Mouse (Mus musculus) CH12F3 (cell line): ENCODE data around the gene St6galnac6.

Experiments used
- in situ Hi-C: fragments of 300-500 bp; cut with MboI; formaldehyde crosslinking; loops from 2 replicates; pipeline ENCODE4 v1.14.3; 2020; ENCODE audit warnings: low sequenced_read_pairs

The St6galnac6 gene

GRCm38 (mm10) chr2:32599409-32599808 is at the start of gene St6galnac6:
Gene St6galnac6 (plus strand): TSS chr2:32599709.
- in situ Hi-C loops, result no loop called here

- in situ Hi-C loops, result no loop called here
Measured at GRCm38 (mm10) chr2:32549764-32550163, 49.7 kb upstream of the St6galnac6 start.

- in situ Hi-C loops, result no loop called here
Measured at GRCm38 (mm10) chr2:32551236-32551635, 48.3 kb upstream of the St6galnac6 start.

- in situ Hi-C loops, result no loop called here
Measured at GRCm38 (mm10) chr2:32553592-32554148, 45.8 kb upstream of the St6galnac6 start.

- in situ Hi-C loops, result no loop called here
Measured at GRCm38 (mm10) chr2:32555484-32555883, 44.0 kb upstream of the St6galnac6 start.

GRCm38 (mm10) chr2:32556019-32556418 is 43.5 kb upstream of the St6galnac6 start:
- in situ Hi-C loops, result no loop called here

- in situ Hi-C loops, result no loop called here
Measured at GRCm38 (mm10) chr2:32559570-32559969, 39.9 kb upstream of the St6galnac6 start.

- in situ Hi-C loops, result loop anchor here (10.0 kb wide), 1 partner anchor 172 kb away; the partner anchor contains the start of gene Ptges2
Measured at GRCm38 (mm10) chr2:32566536-32567063, 32.9 kb upstream of the St6galnac6 start.

- in situ Hi-C loops, result loop anchor here (10.0 kb wide), 1 partner anchor 173 kb away; the partner anchor contains the start of gene Ptges2
Measured at GRCm38 (mm10) chr2:32568149-32568548, 31.4 kb upstream of the St6galnac6 start.

GRCm38 (mm10) chr2:32568941-32569340 is 30.6 kb upstream of the St6galnac6 start:
- in situ Hi-C loops, result loop anchor here (10.0 kb wide), 1 partner anchor 174 kb away; the partner anchor contains the start of gene Ptges2

GRCm38 (mm10) chr2:32570698-32571494 is 28.6 kb upstream of the St6galnac6 start, which contains the start of gene Dpm2:
Gene Dpm2 (plus strand): TSS chr2:32570858.
- in situ Hi-C loops, result no loop called here

- in situ Hi-C loops, result no loop called here
Measured at GRCm38 (mm10) chr2:32572196-32572595, 27.3 kb upstream of the St6galnac6 start.

- in situ Hi-C loops, result no loop called here
Measured at GRCm38 (mm10) chr2:32574497-32574896, 25.0 kb upstream of the St6galnac6 start, which contains the start of gene Pip5kl1. Gene Pip5kl1 (plus strand): TSS chr2:32574797.

GRCm38 (mm10) chr2:32574901-32575585 is 24.5 kb upstream of the St6galnac6 start:
- in situ Hi-C loops, result no loop called here

GRCm38 (mm10) chr2:32575586-32576160 is 23.8 kb upstream of the St6galnac6 start, which contains the start of gene 9430097D07Rik:
Gene 9430097D07Rik (minus strand): TSS chr2:32575684.
- in situ Hi-C loops, result no loop called here

GRCm38 (mm10) chr2:32576532-32576931 is 23.0 kb upstream of the St6galnac6 start:
- in situ Hi-C loops, result no loop called here

- in situ Hi-C loops, result no loop called here
Measured at GRCm38 (mm10) chr2:32578146-32579046, 21.1 kb upstream of the St6galnac6 start.

- in situ Hi-C loops, result no loop called here
Measured at GRCm38 (mm10) chr2:32581450-32582095, 17.9 kb upstream of the St6galnac6 start.
